Mouse (Mus musculus): ENCODE measurements around the gene Btbd6. TPM values are rescaled to one million over a fixed set of nuclear protein-coding genes. Genes with fewer than 3 reads are reported as not detected.
A peak's percentile ranks its signal among the peaks of the same experiment; 100 is the strongest.

Gene Btbd6
- polyA plus RNA-seq, 3 experiments from 2014 or later = 7.2 to 8.8 (median 7.3) TPM

DNA sequence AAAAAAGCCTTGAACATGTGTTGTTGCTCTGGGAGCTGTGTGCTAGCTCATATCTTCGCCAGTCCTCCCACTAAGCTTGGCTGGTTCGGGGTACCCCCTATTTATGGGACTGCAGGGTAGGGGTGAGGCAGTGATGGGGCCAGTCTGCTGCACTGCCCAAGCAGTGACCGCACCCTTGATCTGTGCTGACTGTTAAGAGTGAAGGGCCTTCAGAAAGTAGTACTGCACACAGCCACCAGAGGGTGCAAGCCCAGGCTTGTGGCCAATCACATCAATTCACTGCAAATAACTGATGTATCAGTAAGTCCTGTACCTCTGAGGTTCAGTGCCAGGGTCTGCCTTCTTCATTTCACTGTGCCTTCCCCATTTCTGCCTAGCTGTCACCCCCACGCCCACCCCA, 20.5 kb upstream of the Btbd6 start:
- ATAC-seq = peak; percentile 50

- ATAC-seq = peak; percentile 46
These were observed 18.0 kb upstream of the Btbd6 start for GRCm38 (mm10) chr12:112958303-112958702.

DNA sequence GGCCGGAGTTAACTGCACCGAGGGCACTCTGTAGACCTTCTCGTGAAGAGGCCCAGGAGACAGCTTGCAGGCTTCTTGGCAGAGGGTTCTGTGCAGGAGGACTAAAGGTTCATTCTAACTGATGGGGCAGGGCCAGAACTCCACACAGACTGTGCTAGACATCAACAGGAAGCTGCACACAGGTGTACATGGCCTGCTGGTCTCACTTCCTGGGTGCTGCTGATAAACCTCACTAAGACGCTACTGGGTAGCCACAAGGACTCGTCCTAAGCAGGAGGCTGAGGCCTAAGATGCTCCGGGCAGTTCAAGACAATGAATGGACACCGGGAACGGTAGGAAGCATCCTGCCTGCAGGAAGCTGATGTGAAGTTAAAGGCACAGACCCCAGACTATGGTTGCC, 16.9 kb upstream of the Btbd6 start:
- peak; percentile 89 for ATAC-seq

DNA sequence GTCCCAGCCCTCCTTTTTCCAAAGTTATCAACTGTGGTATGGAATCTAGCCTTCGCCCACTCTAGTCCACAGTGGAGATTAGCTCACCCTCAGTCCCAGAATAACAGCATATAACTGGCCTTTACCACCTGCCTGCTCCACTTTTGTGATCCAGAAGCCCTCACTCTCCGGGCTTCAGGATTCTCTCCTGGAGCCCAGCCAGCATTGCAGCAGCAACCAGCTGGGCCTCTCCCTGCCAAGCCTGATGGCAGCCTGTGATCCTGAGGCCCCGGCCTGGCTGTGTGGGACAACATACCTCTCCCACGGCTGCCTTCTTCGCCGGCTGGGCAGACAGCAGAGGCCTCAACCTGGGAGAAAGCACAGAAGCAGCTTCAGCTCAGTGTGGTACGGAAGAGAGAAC, 14.9 kb upstream of the Btbd6 start:
- no peak for ATAC-seq

- ATAC-seq = no peak
These were observed 14.4 kb upstream of the Btbd6 start for GRCm38 (mm10) chr12:112961872-112962271.

- no peak for ATAC-seq
These were observed 10.5 kb upstream of the Btbd6 start for GRCm38 (mm10) chr12:112965783-112966182.

GRCm38 (mm10) chr12:112968943-112969342, 7.3 kb upstream of the Btbd6 start:
- ATAC-seq = no peak

DNA sequence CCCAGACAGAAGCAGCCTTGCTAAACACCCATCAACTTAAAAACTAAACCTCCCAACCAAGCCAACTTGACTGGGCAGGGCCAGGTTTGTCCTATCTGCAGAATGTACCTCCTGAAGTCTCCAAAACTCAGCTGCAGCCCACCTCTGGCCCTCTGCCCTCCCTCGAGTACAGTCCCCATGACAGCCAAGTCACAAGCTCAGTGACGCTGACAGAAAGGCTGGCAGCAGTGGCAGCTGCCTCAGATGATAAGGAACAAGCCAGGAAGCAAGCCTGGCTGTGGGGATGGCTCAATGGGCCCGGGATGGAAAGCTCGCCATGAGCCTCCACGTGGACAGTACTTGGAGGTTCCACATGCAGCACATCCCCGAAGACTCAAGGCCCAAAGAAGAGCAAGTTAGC, 6.7 kb upstream of the Btbd6 start:
- ATAC-seq = no peak

- ATAC-seq = no peak
These were observed 1.5 kb upstream of the Btbd6 start for GRCm38 (mm10) chr12:112974736-112975135.

- no peak for ATAC-seq
These were observed 874 bp downstream of the Btbd6 start for GRCm38 (mm10) chr12:112977156-112977555.

DNA sequence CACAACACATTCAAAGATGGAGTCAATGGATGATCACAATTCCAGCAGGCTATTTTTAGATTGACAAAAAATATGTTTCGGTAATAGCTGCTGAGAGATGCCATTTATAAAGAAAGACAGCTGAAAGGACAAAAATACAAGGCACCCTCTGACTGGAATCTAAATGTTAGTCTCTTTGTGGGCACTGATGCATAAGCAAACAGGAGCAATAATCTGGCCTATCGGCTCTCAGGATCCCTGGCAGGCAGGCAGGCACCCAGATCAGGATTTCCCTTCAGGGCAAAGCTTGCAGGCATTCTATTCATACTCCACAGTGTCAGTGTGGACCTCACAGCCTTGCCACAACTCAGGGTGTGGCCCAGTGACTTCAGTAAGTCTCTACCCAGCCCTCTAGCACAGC, 5.7 kb downstream of the Btbd6 start:
- ATAC-seq = no peak

GRCm38 (mm10) chr12:112985346-112985745, 9.1 kb downstream of the Btbd6 start:
- ATAC-seq = peak; percentile 68

DNA sequence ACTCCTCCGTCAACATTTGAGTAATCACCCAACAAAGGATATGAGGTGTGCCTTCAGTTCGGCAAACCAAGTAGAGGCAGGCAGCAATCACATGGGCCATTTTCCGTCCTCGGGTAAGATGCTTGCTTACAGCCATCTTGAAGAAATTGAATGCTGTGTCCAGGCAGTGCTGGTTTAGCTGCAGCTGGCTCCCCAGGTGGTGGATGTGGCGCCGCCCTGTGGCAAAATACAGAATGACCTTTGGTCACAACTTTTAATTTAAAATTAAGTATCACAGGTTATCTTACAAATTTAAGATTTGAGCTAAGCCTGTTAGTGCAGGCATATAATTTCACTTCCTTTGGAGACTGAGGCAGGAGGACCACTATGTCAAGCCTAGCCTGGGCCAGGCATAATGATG, 11.6 kb downstream of the Btbd6 start:
- no peak for ATAC-seq

- no peak for ATAC-seq
These were observed 14.6 kb downstream of the Btbd6 start for GRCm38 (mm10) chr12:112990706-112991405.

DNA sequence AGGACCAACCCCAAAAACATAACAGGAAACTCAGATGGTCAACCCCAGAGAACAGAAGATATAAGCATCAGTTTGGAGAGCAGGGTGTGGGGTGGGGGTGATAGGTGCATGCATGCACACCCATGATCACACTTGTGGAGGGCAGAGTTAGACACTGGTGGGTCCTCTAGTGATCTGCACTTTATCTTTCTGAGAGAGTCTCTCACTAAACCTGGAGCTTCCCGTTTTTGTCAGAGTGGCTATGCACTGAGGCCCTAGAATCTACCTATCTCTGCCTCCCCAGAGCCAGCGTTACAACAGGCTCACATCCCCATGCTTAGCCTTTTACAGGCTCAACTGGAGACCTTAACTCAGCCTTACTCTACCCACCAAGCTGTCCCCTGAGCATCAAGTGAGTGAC, 15.2 kb downstream of the Btbd6 start:
- ATAC-seq = no peak

GRCm38 (mm10) chr12:112994153-112994552, 17.9 kb downstream of the Btbd6 start:
- no peak for ATAC-seq

DNA sequence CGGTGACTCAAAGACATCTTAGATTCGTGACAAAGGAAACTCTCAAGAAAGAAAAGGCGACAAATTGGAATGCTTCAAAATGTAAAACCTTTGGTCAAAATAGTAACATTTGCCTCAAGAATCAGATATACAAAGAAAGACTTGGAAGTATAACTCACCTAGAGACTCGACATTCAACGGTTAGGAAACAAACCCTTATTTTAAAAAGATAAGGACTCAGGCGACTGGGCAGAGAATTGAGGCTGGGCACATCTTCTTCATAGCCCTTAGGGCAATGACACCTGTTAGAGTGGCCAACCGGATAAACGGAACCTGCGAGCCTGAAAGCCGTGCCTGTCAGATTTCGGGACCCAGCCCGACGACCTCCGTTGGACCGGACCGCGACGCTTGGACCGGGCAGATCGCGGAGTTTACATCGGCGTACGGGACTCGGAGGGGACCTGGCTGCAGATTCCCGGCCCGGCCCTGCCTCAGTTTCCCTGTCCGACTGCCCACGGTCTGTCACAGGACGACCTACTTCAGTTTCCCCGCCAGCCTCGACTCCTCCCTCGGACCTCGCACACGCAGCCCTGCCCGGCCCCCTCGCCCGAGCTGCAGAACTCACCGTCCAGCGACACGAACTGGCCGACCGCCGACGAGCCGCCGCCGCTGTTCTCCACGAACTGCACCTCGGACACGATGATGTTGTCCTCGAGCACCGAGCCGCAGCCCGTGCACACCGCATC, 23.4 kb downstream of the Btbd6 start:
- no peak for ATAC-seq

GRCm38 (mm10) chr12:113000294-113001132, 24.2 kb downstream of the Btbd6 start, which contains the start of gene Brf1:
TSS of gene Brf1 (minus strand) at chr12:113000704.
- ATAC-seq = peak; percentile 96

DNA sequence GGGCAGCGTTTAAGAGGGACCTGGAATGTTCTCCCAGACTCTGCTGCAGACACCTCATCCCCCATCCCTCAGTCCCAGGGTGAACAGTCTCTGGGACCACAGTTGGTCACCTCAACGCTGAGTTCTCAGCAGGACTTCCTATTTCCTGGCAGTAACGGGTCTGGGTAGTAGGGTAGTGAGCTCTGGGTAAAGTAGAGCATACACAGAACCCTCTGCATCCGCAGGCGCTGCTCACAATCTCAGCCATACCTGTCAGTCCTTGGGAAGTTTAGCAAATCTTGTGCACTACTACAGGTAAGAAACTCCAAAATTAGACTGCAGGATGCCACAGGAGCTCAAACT, 24.8 kb downstream of the Btbd6 start:
- peak; percentile 16 for ATAC-seq

DNA sequence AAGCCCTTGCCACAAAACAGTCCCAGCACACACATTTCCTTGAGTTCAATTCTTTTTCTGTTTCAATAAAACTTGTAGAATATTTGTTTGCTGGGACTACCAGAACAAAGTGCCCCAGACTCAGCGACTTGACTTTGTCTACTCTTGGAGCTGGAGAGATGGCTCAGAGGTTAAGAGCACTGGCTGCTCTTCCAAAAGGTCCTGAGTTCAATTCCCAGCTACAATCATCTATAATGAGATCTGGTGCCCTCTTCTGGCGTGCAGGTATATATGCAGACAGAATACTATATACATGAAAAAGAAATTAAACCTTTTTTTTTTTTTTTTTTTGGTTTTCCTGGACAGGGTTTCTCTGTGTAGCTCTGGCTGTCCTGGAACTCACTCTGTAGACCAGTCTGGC, 26.4 kb downstream of the Btbd6 start:
- ATAC-seq = no peak

DNA sequence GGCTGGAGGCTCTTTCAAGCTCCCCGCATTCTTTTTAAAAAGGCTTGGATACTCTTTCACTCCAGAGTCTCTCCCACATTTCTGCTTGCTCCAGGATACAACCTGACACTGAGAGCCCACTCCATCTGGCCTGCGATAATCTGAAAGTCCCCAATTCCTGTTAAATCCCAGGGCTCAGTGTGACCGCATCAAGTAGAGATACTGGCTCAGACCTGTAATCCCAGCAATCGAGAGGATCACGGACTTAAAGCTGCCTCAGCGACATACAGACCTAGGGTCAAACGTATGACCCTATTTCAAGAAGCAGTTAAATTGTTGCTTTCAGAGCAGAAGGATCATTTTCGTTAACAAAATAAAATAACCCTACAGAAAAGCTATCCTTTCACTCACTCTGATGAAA, 27.7 kb downstream of the Btbd6 start:
- ATAC-seq = no peak

- peak; percentile 44 for ATAC-seq
These were observed 28.7 kb downstream of the Btbd6 start for GRCm38 (mm10) chr12:113004993-113005392.

DNA sequence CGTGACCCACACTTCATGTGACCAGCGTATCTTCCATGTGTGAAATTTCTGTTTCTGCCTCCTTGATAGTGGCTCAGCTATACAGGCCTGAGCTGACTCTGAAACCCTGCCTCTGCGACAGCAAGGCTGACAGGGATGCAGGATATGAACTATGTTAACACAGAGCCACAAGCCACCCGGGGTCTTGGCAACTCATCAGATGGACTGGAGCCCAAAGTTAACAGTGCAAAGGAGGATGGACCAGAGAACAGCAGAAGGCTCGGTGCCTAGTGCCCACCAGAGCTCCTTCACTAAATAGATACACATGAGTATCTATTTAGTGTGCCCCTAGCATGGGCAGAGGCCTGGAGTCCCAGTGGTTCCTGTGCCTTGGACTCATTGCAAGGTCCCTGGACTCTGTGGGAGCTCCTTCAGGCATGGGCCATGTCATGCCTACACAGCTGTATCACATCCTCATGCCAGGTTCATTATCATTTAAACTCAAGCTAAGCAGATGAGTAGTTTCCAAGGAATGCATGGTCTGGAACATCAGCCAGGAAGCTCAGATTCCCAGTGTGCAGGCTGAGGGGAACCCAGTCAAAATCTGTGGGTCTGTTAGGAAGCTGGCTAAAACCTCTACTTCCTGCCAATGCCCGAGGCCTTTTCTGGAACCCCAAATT, 35.5 kb downstream of the Btbd6 start:
- ATAC-seq = no peak
